Mouse (Mus musculus) kidney, postnatal 0 days (tissue): ENCODE measurements around the gene Pde12. TPM values are rescaled to one million over a fixed set of nuclear protein-coding genes. Genes with fewer than 3 reads are reported as not detected.
"Not testable (repeated sequence)": the region's sequence is repeated elsewhere in the genome, so short reads cannot be mapped to it uniquely, and the experiment has no call there.

ENCODE experiments used
- ATAC-seq: fragments of 200-750 bp; cut with Nextera tagmentation; replicated peaks from 2 replicates; pipeline ENCODE4 v1.8.0; 2017; ENCODE audit warnings: low read depth, moderate number of reproducible peaks, moderate TSS enrichment, moderate library complexity; ENCODE audit not compliant: low FRiP score
- DNase-seq: peaks from one replicate; pipeline ENCODE4 v3.0.0-alpha.2; 2016; ENCODE audit warnings: low spot score
- H3K27ac ChIP-seq: fragments of 300-500 bp; sonication (generic); 2 replicates; pipeline ENCODE4 v1.5.1; 2014; ENCODE audit warnings: mild to moderate bottlenecking
- H3K27me3 ChIP-seq: fragments of 300-500 bp; sonication (generic); 2 replicates; pipeline ENCODE4 v1.6.1; 2014; ENCODE audit warnings: low read length, mixed read lengths; ENCODE audit not compliant: insufficient read depth
- H3K36me3 ChIP-seq: fragments of 300-500 bp; sonication (generic); 2 replicates; pipeline ENCODE4 v1.6.1; 2014; ENCODE audit warnings: low read length, mixed read lengths; ENCODE audit not compliant: insufficient read depth
- H3K4me1 ChIP-seq: fragments of 300-500 bp; sonication (generic); replicated peaks from 2 replicates; pipeline ENCODE4 v1.6.1; 2014; ENCODE audit warnings: antibody characterized with exemption, low read length, mixed read lengths; ENCODE audit not compliant: insufficient read depth
- H3K4me2 ChIP-seq: fragments of 300-500 bp; sonication (generic); 2 replicates; pipeline ENCODE4 v1.6.1; 2014; ENCODE audit warnings: mild to moderate bottlenecking, low read length, moderate library complexity, mixed read lengths
- H3K4me3 ChIP-seq: fragments of 300-500 bp; sonication (generic); replicated peaks from 2 replicates; pipeline ENCODE4 v1.5.1; 2014; ENCODE audit warnings: low read depth, low read length
- H3K9ac ChIP-seq: fragments of 300-500 bp; sonication (generic); 2 replicates; pipeline ENCODE4 v1.6.1; 2014; ENCODE audit warnings: low read depth, low read length
- H3K9me3 ChIP-seq: fragments of 300-500 bp; sonication (generic); replicated peaks from 2 replicates; pipeline ENCODE4 v1.6.1; 2016; ENCODE audit warnings: low read length, inconsistent platforms, mixed read lengths
- CTCF ChIP-seq: IDR thresholded peaks from 2 replicates; pipeline ENCODE4 v1.5.1; 2016; ENCODE audit warnings: antibody characterized with exemption, low read depth, mild to moderate bottlenecking, moderate library complexity
- WGBS: fragments of 180-500 bp; shearing (Covaris S2); extraction: QIAGEN DNeasy Blood & Tissue Kit; methylation state at CpG from one replicate; pipeline ENCODE4 v1.1.7; 2014; 5-methylcytosine and 5-hydroxymethylcytosine counted together
- polyA plus RNA-seq: library from polyadenylated mRNA; unstranded; fragments of >200 nt; fragmentation: Nextera tagmentation; extraction: Ambion mirVana; gene quantifications from 2 replicates; pipeline ENCODE4 v1.2.1, GENCODE M21; 2015

Gene Pde12
- 8.8 and 9.2 TPM in 2 replicates for polyA plus RNA-seq

DNA sequence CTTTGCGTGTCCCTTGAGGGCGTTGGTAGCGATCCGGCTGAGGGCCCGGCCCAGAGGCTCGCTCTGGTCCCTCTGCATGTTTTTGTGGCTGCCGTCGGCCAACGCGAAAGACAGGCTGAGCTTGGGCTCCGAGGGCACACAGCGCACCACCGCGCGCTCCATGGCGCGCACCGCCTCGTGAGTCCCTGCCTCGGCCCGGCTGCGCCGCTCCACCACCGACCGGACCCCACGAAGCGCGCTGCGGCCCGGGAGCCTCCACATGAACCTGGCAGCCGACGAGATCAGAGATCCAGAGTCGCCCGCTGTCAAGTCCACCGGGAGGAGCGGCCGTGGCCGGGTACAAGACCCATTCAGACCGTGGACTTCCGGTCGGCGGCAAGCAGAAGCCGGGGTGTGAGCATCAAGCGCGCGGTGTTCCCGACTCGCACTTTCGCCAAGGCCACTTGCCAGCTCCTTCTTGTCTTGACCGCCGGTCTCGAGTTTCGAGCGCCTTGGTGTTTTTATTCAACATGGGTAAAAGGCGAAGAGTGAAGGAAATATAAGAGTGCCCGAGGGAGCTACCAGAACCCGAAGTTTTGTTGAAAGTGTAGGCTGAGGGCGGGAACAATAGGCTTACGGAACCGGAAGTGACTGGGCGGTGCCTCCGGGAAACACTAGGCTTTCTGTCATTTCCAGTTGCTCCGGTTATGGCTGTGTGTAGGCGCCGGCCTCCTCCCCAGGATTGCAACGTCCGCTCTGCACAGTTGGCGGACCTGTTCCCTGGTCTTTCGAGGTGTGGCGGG, at the start of gene Pde12:
Pde12 (minus strand) TSS at position 592 of the 782 bp plus-strand sequence.
- peak; percentile 89 for ATAC-seq
- Histone ChIP-seq H3K27ac (peak within 1 kb of the TSS; percentile 95), H3K4me1 (peaks cover 10% of the 10 kb centered on the region; the same call in 1 of the 2 replicates), H3K9ac (peak within 1 kb of the TSS; percentile 86), H3K4me2 (peak within 1 kb of the TSS; percentile 99), H3K27me3 (no peaks in the 10 kb centered on the region), H3K4me3 (peak within 1 kb of the TSS; percentile 90), H3K9me3 (no peaks in the 10 kb centered on the region), H3K36me3 (peaks cover 13% of the 10 kb centered on the region; the same call in 1 of the 2 replicates)
- TF ChIP-seq CTCF = 0 out of 2 replicates have a peak, but pooled peaks have one; percentile 2
- under 1% methylated on average over 70 of the region's 70 CpGs for WGBS
- DNase-seq = peak; percentile 96

DNA sequence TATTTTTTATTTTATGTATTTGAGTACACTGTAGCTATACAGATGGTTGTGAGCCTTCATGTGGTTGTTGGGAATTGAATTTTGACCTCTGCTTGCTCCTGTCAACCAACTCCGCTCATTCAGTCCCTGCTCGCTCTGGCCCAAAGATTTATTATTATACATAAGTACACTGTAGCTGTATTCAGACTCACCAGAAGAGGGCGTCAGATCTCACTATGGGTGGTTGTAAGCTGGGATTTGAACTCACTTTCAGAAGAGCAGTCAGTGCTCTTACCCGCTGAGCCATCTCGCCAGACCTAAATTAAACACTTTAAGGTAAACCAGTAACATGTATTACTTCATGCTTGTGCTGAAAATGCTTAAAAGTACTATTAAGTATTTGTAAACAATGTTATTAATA, 35.6 kb upstream of the Pde12 start:
- H3K4me3 ChIP-seq, H3K9ac ChIP-seq, H3K9me3 ChIP-seq, H3K27ac ChIP-seq, H3K36me3 ChIP-seq, H3K4me2 ChIP-seq, ATAC-seq, DNase-seq, H3K4me1 ChIP-seq, H3K27me3 ChIP-seq: not testable (repeated sequence)
- WGBS = 83% methylated on average over 5 of the region's 5 CpGs

DNA sequence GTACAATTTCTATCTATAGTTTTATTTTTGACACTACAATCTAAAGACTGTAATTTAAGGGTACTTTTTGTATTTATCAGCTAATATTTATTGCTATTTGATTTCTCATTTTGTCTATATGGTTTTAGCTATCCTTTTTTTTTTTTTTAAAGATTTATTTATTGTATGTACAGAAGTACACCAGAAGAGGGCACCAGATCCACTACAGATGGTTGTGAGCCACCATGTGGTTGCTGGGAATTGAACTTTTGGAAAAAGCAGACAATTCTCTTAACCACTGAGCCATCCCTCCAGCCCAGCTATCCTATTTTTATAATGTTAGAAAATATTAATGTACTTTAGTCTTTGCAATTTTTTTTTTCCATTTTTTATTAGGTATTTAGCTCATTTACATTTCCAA, 28.2 kb upstream of the Pde12 start:
- no peak overlapping the region for H3K27ac ChIP-seq
- ATAC-seq (no peak), DNase-seq (peak; percentile 53)
- H3K36me3 ChIP-seq = no peaks in the 10 kb centered on the region
- H3K4me1 ChIP-seq = no peaks in the 10 kb centered on the region
- H3K9me3 ChIP-seq = no peaks in the 10 kb centered on the region
- H3K4me3 ChIP-seq = no peak overlapping the region
- H3K9ac ChIP-seq = no peak overlapping the region
- no peak overlapping the region for H3K4me2 ChIP-seq
- TF ChIP-seq CTCF = peak; percentile 72
- no peaks in the 10 kb centered on the region for H3K27me3 ChIP-seq

DNA sequence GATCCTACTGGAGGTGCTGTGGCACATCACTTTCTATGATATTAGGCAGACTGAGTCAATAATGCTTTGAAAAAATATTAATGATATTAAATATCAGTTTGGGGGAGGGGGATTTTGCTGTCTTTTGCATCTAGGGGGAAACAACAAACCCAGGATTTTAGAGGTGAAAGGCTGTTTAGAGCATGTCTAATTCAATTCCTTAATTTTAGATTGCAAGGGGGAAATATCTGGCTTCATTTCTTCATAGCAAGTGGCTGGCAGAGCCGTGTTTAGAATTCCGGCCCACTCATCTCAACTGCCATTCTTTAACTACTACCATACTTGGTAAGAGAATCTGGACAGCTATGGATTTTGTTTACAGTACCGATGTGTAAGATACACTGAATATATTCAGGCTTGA, 23.3 kb upstream of the Pde12 start, which contains the start of gene Dnah12:
Dnah12 (plus strand) TSS at position 301 of the 400 bp plus-strand sequence.
- no peak for ATAC-seq
- no peak for DNase-seq
- H3K4me3 ChIP-seq = no peak within 1 kb of the TSS
- 89% methylated on average over 3 of the region's 3 CpGs for WGBS
- no peak within 1 kb of the TSS for H3K9ac ChIP-seq
- no peaks in the 10 kb centered on the region for H3K9me3 ChIP-seq
- TF ChIP-seq CTCF = no peak
- no peaks in the 10 kb centered on the region for H3K27me3 ChIP-seq
- H3K4me1 ChIP-seq = no peaks in the 10 kb centered on the region
- no peak within 1 kb of the TSS for H3K27ac ChIP-seq
- no peak within 1 kb of the TSS for H3K4me2 ChIP-seq
- H3K36me3 ChIP-seq = no peaks in the 10 kb centered on the region

DNA sequence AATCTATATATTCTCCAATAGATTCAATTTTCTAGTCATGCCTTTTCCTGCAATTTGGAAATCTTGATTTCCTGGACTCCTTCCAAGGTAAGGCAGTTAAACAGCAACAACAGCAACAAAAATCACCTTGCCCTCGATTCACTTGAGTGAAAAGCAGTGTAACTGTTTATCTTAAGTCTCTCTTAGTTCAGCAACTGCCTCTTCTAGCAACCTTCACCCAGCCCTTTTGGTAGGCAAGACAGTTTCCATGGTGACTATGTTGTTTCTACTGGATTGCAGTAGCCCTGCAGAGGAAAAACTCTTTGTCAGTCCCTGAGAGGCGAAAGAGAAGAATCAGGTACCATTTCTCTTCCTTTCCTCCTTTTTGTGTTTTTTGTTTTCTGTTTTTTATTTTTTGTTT, 21.7 kb upstream of the Pde12 start:
- no peaks in the 10 kb centered on the region for H3K4me1 ChIP-seq
- no peak overlapping the region for H3K9ac ChIP-seq
- H3K27ac ChIP-seq = 0 out of 2 replicates have a peak overlapping the region, but pooled peaks have one; percentile 1
- no peaks in the 10 kb centered on the region for H3K9me3 ChIP-seq
- no peak overlapping the region for H3K4me3 ChIP-seq
- 40% methylated on average over 2 of the region's 2 CpGs for WGBS
- DNase-seq (peak; percentile 46), ATAC-seq (no peak)
- no peak overlapping the region for H3K4me2 ChIP-seq
- H3K36me3 ChIP-seq = no peaks in the 10 kb centered on the region
- H3K27me3 ChIP-seq = no peaks in the 10 kb centered on the region
- TF ChIP-seq CTCF = no peak

DNA sequence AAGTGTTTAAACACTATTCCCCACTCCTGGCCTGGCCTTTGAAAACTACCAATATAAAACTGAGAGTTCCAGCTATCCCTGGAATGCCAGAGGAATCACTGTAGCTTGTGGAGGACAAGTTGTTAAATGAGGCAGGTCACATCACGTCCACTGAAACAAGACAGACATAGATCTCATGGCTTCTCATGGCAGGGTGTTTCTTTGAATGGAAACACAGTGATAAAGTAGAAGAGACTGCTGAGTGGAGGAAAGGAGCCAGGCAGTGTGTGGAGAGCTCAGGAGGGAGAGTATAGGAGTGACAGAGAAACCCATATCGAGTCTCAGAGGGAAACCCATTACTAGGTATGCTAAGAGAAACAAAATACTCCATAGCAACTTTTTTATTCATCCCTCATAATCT, 21.0 kb upstream of the Pde12 start:
- H3K4me3 ChIP-seq = no peak overlapping the region
- H3K27me3 ChIP-seq = no peaks in the 10 kb centered on the region
- no peaks in the 10 kb centered on the region for H3K4me1 ChIP-seq
- H3K9ac ChIP-seq = no peak overlapping the region
- no peak for TF ChIP-seq CTCF
- WGBS = 40% methylated on average over 2 of the region's 2 CpGs
- no peaks in the 10 kb centered on the region for H3K36me3 ChIP-seq
- DNase-seq (no peak), ATAC-seq (no peak)
- H3K9me3 ChIP-seq = no peaks in the 10 kb centered on the region
- H3K4me2 ChIP-seq = no peak overlapping the region
- 0 out of 2 replicates have a peak overlapping the region, but pooled peaks have one; percentile 19 for H3K27ac ChIP-seq
